Mouse (Mus musculus) layer of hippocampus, postnatal 10 days (tissue): ENCODE measurements around the gene Dock11. TPM values are rescaled to one million over a fixed set of nuclear protein-coding genes. Genes with fewer than 3 reads are reported as not detected.
A peak's percentile ranks its signal among the peaks of the same experiment; 100 is the strongest.

Experiments used
- DNase-seq, 2 experiments: peaks; one replicate each; pipeline ENCODE4 v3.0.0; 2021; ENCODE audit warnings: low spot score in 2 of 2
- long read RNA-seq: library from polyadenylated mRNA; stranded (forward); transcript quantifications from one replicate; pipeline ENCODE4 v2.0.0, GENCODE M21; 2023
- total RNA-seq, 2 experiments: library from RNA; stranded (reverse); gene quantifications; 2 replicates each; pipeline ENCODE4 v1.2.3; 2021

The Dock11 gene
- 10 to 100 TPM; 19.0 to 22.1 TPM for total RNA-seq
- long read RNA-seq, partial matches to known transcripts: 1 of 1 reads
- long read RNA-seq, other reads (novel, unspliced or antisense): 0 of 1 reads

GRCm38 (mm10) chrX:35888087-35888895 lies at the start of gene Dock11:
TSS of gene Dock11 (plus strand) at chrX:35888832.
- DNase-seq: peak; percentile 41 to 63

DNA sequence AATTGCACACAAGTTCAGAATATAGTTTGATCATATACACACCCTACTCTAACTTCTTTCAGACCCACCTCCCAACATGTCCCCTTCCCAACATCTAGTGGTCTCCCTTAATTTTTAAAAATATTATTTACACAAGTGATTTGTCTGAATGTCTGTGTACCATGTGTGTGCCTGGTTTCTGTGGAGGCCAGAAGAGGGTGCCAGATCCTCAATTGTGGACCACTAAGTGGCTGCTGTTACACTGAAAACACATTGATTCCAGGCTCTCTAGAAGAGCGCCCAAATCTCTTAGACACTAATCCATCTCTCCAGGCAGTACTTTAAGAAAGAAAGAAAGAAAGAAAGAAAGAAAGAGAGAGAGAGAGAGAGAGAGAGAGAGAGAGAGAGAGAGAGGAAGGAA lies 8.9 kb upstream of the Dock11 start:
- peak in 1 of 2 experiments; percentile 22 for DNase-seq

DNA sequence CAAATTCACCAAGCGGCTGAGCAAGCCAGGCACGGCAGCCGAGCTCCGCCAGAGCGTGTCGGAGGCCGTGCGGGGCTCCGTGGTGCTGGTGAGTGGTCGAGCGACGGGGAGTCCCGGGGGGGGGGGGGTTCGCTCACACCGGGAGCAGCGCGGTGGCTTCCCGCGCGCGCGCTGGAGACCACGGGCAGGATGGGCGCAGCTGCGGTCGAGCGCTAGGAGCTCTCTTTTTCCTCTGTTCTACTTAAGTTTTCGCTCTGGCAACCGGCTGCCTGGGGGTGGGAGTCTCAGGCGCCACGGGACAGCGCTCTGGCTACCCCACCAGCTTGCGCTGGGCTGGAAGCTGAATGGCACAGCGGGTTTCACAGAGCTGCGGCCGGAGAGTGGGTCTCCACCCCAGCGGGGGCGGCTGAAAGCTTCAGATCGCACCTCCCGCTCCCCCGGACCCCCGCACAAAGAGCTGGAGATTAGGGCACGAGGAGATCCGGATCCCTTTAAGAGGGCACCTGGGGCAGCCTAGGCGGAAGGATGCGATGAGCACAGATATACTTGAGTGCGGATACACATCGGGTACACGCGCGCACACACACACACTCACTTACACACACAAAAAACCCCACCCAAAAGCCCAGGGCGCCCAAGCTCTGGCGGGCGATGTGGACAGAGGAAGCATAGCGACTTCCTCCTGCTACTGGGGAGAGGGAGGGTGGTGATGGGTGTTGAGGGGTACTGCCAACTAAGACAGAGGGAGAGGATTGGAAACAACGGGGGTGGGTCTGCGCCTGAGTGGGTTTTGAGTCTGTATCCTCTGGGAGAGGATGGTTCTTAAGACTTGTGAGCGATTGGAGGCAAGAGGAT lies 540 bp downstream of the Dock11 start:
- peak; percentile 20 to 56 for DNase-seq

DNA sequence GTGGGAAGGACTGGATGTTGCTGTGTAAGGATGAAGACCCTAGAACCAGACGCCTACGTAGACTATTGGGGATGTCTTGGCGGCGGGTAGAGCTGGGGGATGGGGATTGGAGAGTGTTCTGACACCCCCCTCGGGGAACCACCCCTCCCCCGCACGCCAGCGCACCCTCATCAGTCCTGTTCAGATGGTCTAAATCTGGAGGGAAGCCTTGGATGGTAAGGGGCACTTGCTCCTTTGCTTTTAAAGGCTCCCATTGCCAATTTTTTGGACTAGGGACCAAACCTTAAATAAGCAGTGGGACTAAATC lies 1.1 kb downstream of the Dock11 start:
- peak; percentile 19 to 31 for DNase-seq

GRCm38 (mm10) chrX:35891534-35892125 lies 3.0 kb downstream of the Dock11 start:
- no peak for DNase-seq

DNA sequence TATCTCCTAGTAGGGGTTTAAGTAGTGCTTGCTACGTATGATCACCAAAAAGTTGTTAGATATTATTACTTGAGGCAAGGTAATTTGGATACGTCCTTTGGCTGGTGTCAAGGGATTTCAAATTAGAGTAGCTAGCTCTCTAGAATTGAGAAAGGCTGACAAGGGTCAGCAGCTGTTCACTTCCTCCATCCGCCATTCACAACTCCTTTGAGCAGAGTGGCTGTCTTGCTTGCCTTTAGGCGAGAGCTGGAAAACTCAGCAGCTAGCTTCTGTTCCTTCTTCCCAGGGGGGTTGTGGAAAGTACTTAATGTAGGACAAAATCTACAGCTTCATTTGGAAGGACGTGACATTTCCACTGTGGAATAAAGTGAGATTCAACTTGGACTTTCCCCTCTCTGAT lies 3.7 kb downstream of the Dock11 start:
- DNase-seq: no peak

- no peak for DNase-seq
These were observed 9.2 kb downstream of the Dock11 start for GRCm38 (mm10) chrX:35897648-35898500.

DNA sequence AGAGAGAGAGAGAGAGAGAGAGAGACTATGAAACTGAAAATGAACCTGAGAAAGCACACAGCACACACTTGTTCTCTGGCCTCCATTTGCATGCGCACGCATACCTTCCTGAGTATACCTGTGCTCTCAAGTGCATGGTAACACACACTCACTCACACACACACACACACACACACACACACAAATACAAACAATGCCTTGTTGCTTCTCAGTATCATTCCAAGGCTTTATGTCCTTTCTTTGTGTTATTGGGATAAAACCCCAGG lies 9.8 kb downstream of the Dock11 start:
- DNase-seq: no peak

DNA sequence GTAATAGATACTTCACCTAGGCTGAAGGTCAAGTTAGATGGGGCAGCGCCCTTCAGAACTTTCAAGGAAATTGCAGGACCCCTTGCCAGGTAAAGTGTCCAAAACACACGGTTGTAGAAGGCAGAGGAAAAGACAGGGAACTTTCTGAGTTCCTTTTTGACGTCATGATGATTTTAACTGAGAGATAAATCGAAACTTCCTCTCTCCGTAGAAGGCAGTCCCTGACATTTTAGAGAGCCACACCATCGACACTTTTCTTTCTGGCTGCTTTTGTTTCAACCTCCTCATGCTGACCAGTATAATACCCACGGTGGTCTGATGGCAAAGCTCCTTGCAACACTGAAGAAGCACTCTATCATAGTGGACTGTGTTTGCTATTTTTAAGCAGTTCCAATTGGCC lies 15.7 kb downstream of the Dock11 start:
- DNase-seq: no peak

GRCm38 (mm10) chrX:35906696-35907330 lies 18.2 kb downstream of the Dock11 start:
- no peak for DNase-seq

GRCm38 (mm10) chrX:35919558-35919957 lies 30.9 kb downstream of the Dock11 start:
- no peak for DNase-seq

GRCm38 (mm10) chrX:35920096-35920607 lies 31.5 kb downstream of the Dock11 start:
- DNase-seq: no peak

GRCm38 (mm10) chrX:35921922-35922321 lies 33.3 kb downstream of the Dock11 start:
- DNase-seq: no peak

- peak in 1 of 2 experiments; percentile 20 for DNase-seq
These were observed 36.2 kb downstream of the Dock11 start for GRCm38 (mm10) chrX:35924705-35925264.

DNA sequence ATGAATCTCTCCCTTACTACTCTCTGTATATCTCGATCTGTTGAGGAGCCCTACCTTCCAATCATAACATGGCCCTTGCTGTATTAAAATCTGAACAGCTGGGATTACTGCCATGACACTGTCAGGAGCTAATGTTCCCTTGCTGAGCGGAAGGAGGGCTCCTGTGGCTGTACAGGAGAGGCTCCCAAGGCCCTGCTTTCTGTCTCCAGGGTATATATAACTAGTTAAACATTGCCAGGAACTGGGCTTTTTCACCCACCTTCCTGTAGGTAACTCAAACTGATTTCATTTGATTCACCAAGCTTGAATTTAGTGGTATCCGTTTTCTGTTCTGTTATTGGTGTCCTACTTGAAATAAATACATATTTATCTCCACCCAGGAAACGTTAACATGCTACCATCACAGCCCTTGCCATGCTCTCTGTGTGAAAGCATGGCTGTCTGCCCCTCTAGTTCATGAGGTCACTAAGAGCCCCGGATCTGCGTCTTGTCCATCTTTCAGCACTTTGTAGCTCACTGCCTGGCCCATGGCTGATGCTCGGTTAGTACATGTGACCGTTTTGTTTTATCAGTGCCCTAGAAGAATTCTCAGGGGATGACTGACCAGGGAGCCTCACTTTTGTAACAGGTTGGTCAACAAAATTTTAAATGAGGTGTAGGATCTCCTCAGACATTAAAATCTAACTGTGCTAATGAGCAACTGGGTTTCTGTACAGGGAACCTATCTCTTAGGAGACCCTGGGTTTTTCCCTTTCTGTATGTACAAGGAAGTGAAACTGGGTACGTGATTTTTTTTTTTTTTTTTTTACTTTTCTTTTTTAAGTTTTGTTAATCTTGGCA lies 41.7 kb downstream of the Dock11 start:
- no peak for DNase-seq

DNA sequence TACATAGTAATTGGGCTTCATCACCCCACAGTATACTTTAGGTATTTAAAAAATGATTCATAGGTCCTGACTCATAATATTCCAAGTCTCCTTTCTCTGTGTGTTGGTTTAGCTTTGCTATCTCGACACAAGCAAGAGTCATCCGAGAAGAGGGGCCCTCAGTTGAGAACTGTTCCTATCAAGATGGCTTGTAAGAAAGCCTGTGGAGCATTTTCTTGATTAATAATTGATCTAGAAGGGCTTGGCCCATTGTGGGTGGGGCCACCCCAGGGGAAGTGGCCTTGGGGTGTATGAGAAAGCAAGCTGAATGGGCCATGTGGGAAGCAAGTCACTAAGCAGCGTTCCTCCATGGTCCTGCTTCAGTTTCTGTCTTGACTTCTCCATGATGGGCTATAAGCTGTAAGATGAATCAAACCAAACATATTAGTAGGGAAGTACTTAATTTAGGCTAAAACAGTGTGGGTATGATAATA lies 42.3 kb downstream of the Dock11 start:
- no peak for DNase-seq

GRCm38 (mm10) chrX:35931945-35932344 lies 43.3 kb downstream of the Dock11 start:
- no peak for DNase-seq

- no peak for DNase-seq
These were observed 44.3 kb downstream of the Dock11 start for GRCm38 (mm10) chrX:35932952-35933351.

DNA sequence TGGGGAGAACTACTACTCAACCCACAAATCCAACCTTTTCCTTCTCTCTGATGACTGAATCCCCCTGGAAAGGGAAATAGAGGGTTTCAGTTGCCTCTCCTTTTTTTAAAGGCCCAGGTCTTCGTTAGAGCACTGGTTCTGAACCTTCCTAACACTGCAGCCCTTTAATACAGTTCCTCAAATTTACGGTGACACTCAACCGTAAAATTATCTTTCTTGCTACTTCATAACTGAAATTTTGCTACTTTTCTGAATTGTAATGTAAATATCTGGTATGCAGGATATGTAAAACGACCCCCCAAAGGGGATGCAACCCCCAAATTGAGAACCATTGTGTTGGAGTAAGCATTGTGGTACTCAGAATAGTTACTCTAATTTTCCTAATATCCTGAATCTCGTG lies 49.5 kb downstream of the Dock11 start:
- no peak for DNase-seq
